Mouse (Mus musculus) stomach, embryonic 16.5 days (tissue): ENCODE measurements at regions not wholly inside any gene's neighbourhood (a gene's known extent, or its start where the extent isn't known, plus 50 kb on each side); places are given as distances from the start of the nearest gene placed in this dataset.

Experiments
- ATAC-seq: fragments of 200-750 bp; cut with Nextera tagmentation; 2 replicates; pipeline ENCODE4 v1.8.0; 2017; ENCODE audit warnings: moderate number of reproducible peaks, moderate TSS enrichment; ENCODE audit not compliant: insufficient read depth, low FRiP score
- H3K27ac ChIP-seq: fragments of 300-500 bp; sonication (generic); 2 replicates; pipeline ENCODE4 v1.5.1; 2014; ENCODE audit warnings: low read length
- H3K27me3 ChIP-seq: fragments of 300-500 bp; sonication (generic); 2 replicates; pipeline ENCODE4 v1.6.1; 2014; ENCODE audit warnings: low read length, control low read depth, mixed read lengths; ENCODE audit not compliant: control insufficient read depth, insufficient read depth
- H3K36me3 ChIP-seq: fragments of 300-500 bp; sonication (generic); 2 replicates; pipeline ENCODE4 v1.6.1; 2014; ENCODE audit warnings: low read length; ENCODE audit not compliant: control insufficient read depth, insufficient read depth
- H3K4me1 ChIP-seq: fragments of 300-500 bp; sonication (generic); 2 replicates; pipeline ENCODE4 v1.6.1; 2014; ENCODE audit warnings: low read length, control low read depth, mixed read lengths; ENCODE audit not compliant: control insufficient read depth, insufficient read depth
- H3K4me2 ChIP-seq: fragments of 300-500 bp; sonication (generic); 2 replicates; pipeline ENCODE4 v1.6.1; 2014; ENCODE audit warnings: low read depth, low read length, mixed read lengths
- H3K4me3 ChIP-seq: fragments of 300-500 bp; sonication (generic); replicated peaks from 2 replicates; pipeline ENCODE4 v1.5.1; 2014; ENCODE audit warnings: mild to moderate bottlenecking, low read length
- H3K9ac ChIP-seq: fragments of 300-500 bp; sonication (generic); 2 replicates; pipeline ENCODE4 v1.6.1; 2014; ENCODE audit warnings: low read length
- H3K9me3 ChIP-seq: fragments of 300-500 bp; sonication (generic); replicated peaks from 2 replicates; pipeline ENCODE4 v1.6.1; 2016; ENCODE audit warnings: low read length, control low read depth; ENCODE audit not compliant: control insufficient read depth
- WGBS: fragments of 180-500 bp; shearing (Covaris S2); extraction: QIAGEN DNeasy Blood & Tissue Kit; methylation state at CpG from one replicate; pipeline ENCODE4 v1.1.7; 2014; 5-methylcytosine and 5-hydroxymethylcytosine counted together

DNA sequence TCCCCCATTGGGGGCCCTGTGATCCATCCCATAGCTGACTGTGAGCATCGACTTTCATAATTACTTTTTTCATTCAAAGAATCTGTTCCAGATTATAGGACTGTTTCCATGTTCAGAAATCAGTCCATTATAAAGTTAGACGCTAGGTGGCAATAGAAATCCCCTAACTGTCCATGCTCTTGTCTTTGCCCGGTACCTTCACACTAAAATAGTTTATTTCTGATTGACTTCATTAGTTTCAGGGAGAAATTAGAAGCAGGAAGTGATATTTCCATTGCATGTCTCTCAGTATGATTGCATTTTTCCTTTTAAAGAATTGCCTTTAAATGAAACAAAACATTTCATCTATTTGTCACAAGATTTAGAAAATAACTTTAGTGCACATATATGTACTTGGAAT, 131.7 kb downstream of the Fbxo8 start:
- no peak overlapping the region for H3K27ac ChIP-seq
- H3K4me2 ChIP-seq = no peak overlapping the region
- no peaks in the 10 kb centered on the region for H3K9me3 ChIP-seq
- no peak overlapping the region for H3K4me3 ChIP-seq
- H3K27me3 ChIP-seq = no peaks in the 10 kb centered on the region
- H3K9ac ChIP-seq = no peak overlapping the region
- no peak for ATAC-seq
- WGBS = 12% methylated on average over 3 of the region's 3 CpGs
- H3K36me3 ChIP-seq = no peaks in the 10 kb centered on the region
- no peaks in the 10 kb centered on the region for H3K4me1 ChIP-seq

- 57% methylated on average over 7 of the region's 7 CpGs for WGBS
- ATAC-seq = no peak
These were observed 133.5 kb downstream of the Fbxo8 start for GRCm38 (mm10) chr8:56684352-56684751.

DNA sequence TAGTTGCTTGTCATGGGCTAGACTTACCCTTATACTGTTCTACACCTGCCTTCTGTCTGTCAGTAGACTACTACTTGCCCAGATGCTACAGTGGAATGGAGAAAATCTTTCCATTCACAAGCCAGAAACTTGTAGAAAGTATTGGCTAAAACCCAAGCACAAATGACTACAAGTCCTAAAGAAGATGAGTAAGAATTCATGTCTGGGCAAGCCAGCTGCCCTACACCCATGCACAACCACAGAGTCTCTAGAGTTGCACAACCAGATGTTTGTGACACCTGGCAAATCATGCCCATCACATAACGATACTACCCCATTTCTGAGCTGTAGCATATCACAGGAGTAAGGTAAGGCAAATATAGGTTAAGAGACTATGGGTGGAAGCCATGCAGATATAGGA, 144.5 kb downstream of the Fbxo8 start:
- 0 out of 2 replicates have a peak, but pooled peaks cover 5% of the 10 kb centered on the region for H3K4me1 ChIP-seq
- H3K27me3 ChIP-seq = no peaks in the 10 kb centered on the region

More at GRCm38 (mm10) chr8:56684352-56684751, 133.5 kb downstream of the Fbxo8 start:
- no peaks in the 10 kb centered on the region for H3K9me3 ChIP-seq
- no peaks in the 10 kb centered on the region for H3K4me1 ChIP-seq
- H3K4me2 ChIP-seq = no peak overlapping the region
- no peak overlapping the region for H3K27ac ChIP-seq
- H3K36me3 ChIP-seq = no peaks in the 10 kb centered on the region
- H3K27me3 ChIP-seq = no peaks in the 10 kb centered on the region
- H3K9ac ChIP-seq = no peak overlapping the region
- no peak overlapping the region for H3K4me3 ChIP-seq

DNA sequence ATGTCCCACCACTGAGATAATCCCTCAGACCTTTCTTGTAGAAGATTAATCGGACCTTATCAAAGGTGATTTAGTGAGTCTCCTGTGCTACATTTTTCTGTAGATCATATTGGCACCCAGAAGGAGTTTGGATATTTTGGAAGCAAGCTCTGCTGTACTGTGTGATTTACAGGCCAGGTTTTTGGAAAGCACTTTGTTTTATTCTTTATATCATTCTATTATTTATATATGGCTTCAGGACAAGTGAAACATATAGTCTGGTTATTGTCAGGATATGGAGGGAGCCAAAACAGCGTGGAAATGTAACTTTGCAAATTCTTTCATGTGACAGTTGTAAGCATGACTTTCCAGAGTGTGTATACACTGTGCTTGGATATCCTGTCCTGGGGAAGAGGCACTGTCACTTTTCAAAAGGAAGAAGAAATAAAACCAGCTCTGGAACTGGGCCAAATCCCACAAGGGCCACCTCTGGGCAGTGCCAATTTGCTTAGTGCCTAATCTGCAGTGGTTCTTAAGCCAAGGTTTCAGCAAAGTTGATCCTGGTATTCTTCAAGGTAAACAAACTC, 149.8 kb downstream of the Fbxo8 start:
- peak; percentile 91 for ATAC-seq
- 51% methylated on average over 2 of the region's 2 CpGs for WGBS

More for the DNA sequence above, 144.5 kb downstream of the Fbxo8 start:
- H3K4me2 ChIP-seq = no peak overlapping the region
- no peak for ATAC-seq
- no peaks in the 10 kb centered on the region for H3K9me3 ChIP-seq
- no peak overlapping the region for H3K27ac ChIP-seq
- WGBS = 92% methylated on average over 1 of the region's 1 CpGs
- H3K4me3 ChIP-seq = no peak overlapping the region
- no peak overlapping the region for H3K9ac ChIP-seq
- no peaks in the 10 kb centered on the region for H3K36me3 ChIP-seq

GRCm38 (mm10) chr8:56706377-56706776, 155.5 kb downstream of the Fbxo8 start:
- H3K4me3 ChIP-seq = no peak overlapping the region
- ATAC-seq = no peak
- H3K27ac ChIP-seq = no peak overlapping the region
- WGBS = 38% methylated on average over 10 of the region's 10 CpGs
- no peaks in the 10 kb centered on the region for H3K9me3 ChIP-seq
- H3K27me3 ChIP-seq = no peaks in the 10 kb centered on the region
- no peaks in the 10 kb centered on the region for H3K36me3 ChIP-seq
- H3K4me1 ChIP-seq = peaks cover 10% of the 10 kb centered on the region; the same call in 1 of the 2 replicates
- no peak overlapping the region for H3K4me2 ChIP-seq
- no peak overlapping the region for H3K9ac ChIP-seq

More for the DNA sequence above, 149.8 kb downstream of the Fbxo8 start:
- H3K27ac ChIP-seq = peak overlapping the region; percentile 10; the same call in 1 of the 2 replicates
- H3K4me2 ChIP-seq = no peak overlapping the region
- H3K9ac ChIP-seq = no peak overlapping the region
- H3K27me3 ChIP-seq = no peaks in the 10 kb centered on the region
- no peaks in the 10 kb centered on the region for H3K36me3 ChIP-seq
- no peaks in the 10 kb centered on the region for H3K4me1 ChIP-seq
- H3K4me3 ChIP-seq = no peak overlapping the region
- H3K9me3 ChIP-seq = no peaks in the 10 kb centered on the region

DNA sequence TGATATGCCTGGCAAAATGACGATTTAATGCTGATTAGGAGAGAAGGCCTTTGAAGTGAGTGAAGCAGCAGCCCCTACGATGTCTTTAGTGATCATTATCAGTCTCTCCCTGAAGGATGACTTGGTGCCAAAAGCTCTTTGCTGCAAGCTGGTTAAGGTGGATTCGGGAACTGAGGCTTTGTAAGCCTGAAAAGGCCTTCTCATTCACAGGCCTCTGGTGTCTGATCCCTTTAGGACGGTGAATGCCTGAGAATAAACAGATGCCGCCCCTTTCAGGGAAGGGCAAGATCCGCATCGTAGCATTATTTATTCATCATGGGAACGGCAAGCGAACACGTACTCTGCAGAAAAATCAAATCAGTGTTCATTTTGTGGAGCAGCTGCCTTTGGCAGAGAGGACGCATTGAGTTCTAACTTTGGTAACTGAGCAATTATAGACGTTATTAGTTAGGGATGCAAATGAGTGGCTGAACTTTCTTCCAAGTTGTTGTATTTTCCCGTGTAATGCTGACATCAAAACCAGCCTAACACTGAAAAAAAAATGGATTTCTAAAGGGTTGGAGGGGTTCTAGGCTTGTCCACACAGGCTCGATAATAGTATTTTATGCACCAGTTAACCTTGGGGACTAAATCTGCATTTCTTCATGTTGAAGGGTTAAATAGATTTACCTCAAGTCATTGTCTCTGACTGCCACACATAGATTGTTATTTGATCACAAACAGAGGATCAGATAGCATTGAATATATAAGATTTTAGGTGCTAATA, 156.2 kb downstream of the Fbxo8 start:
- Histone ChIP-seq H3K9ac (no peak overlapping the region), H3K9me3 (no peaks in the 10 kb centered on the region), H3K4me3 (no peak overlapping the region), H3K27ac (no peak overlapping the region), H3K4me2 (no peak overlapping the region), H3K27me3 (no peaks in the 10 kb centered on the region), H3K4me1 (peaks cover 10% of the 10 kb centered on the region; the same call in 1 of the 2 replicates), H3K36me3 (no peaks in the 10 kb centered on the region)
- 31% methylated on average over 14 of the region's 14 CpGs for WGBS
- ATAC-seq = peak; percentile 82

- no peaks in the 10 kb centered on the region for H3K36me3 ChIP-seq
- no peak overlapping the region for H3K4me3 ChIP-seq
- no peak overlapping the region for H3K9ac ChIP-seq
- WGBS = 65% methylated on average over 1 of the region's 1 CpGs
- H3K4me2 ChIP-seq = no peak overlapping the region
- ATAC-seq = no peak
- no peaks in the 10 kb centered on the region for H3K27me3 ChIP-seq
- H3K27ac ChIP-seq = no peak overlapping the region
- H3K4me1 ChIP-seq = no peaks in the 10 kb centered on the region
- H3K9me3 ChIP-seq = no peaks in the 10 kb centered on the region
These were observed 169.1 kb downstream of the Fbxo8 start for GRCm38 (mm10) chr8:56720001-56720400.

DNA sequence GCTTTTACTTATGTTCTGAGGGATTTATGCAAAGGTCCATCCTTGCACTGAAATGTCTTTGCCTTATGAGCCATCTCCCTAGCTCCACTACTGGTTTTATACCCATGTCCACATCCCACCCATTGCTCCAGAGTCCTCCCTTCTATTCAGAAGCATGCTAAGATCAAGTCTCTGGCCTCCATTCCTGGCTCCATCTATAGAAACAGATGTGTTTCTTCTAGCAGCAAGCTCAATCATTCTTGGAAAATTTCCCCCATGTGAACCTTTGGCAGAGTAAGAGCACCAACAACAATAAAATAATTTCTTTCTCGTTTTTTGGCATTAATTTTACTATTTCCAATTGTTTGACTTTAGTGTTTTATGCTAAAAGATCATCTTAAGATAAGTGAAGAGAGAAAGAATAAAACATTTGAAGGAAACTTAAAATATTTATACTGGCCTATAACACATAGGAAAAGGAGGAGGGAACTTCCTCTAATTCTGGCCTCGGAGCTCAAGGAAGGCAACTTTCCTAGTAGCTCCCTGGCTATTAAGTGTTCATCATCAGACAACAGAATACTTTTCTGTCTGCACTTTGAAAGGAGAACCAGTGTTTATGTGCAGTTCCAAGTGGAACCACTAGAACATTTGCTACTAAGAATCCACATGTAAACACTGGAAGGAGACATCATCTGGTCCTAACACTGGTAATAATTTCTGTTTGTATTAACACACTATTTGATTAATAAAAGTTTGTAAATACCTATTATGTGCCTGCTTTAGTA, 171.8 kb downstream of the Fbxo8 start:
- Histone ChIP-seq H3K4me1 (no peaks in the 10 kb centered on the region), H3K36me3 (no peaks in the 10 kb centered on the region), H3K9me3 (no peaks in the 10 kb centered on the region), H3K4me2 (no peak overlapping the region), H3K27me3 (no peaks in the 10 kb centered on the region), H3K27ac (no peak overlapping the region), H3K4me3 (no peak overlapping the region), H3K9ac (no peak overlapping the region)
- WGBS = 36% methylated on average over 2 of the region's 2 CpGs
- peak; percentile 29; the same call in 1 of the 2 replicates for ATAC-seq

- H3K36me3 ChIP-seq = no peaks in the 10 kb centered on the region
- WGBS = 81% methylated on average over 2 of the region's 2 CpGs
- H3K4me3 ChIP-seq = no peak overlapping the region
- H3K27ac ChIP-seq = no peak overlapping the region
- H3K4me1 ChIP-seq = no peaks in the 10 kb centered on the region
- H3K4me2 ChIP-seq = no peak overlapping the region
- ATAC-seq = no peak
- no peaks in the 10 kb centered on the region for H3K27me3 ChIP-seq
- H3K9ac ChIP-seq = no peak overlapping the region
- H3K9me3 ChIP-seq = no peaks in the 10 kb centered on the region
These were observed 173.7 kb downstream of the Fbxo8 start for GRCm38 (mm10) chr8:56724607-56725006.
